Mouse (Mus musculus): Measurements from ENCODE around the gene Olfr1393. TPM values are rescaled to one million over a fixed set of nuclear protein-coding genes. Genes with fewer than 3 reads are reported as not detected.

The Olfr1393 gene
- not detected for total RNA-seq (2021)
- long read RNA-seq, experiment 1, result 0 reads
- long read RNA-seq, experiment 2, result 0 reads

- H3K27ac ChIP-seq, result no peak within 1 kb of the TSS
- H3K4me3 ChIP-seq, result no peak within 1 kb of the TSS
- TF ChIP-seq CTCF (conservative IDR thresholded peaks at IDR 0.05), result no peak
- no peak for DNase-seq (ENCODE audit: low spot score in 2 of 2)
These were observed at the start of gene Olfr1393 for GRCm38 (mm10) chr11:49278222-49278621. Gene Olfr1393 (plus strand): TSS chr11:49278304.

GRCm38 (mm10) chr11:49232781-49233180, 45.3 kb upstream of the Olfr1393 start:
- peak in 1 of 2 experiments; percentile 64 for DNase-seq (ENCODE audit: low spot score in 2 of 2)
- Histone ChIP-seq H3K27ac (no peak overlapping the region), H3K4me3 (no peak overlapping the region)
- no peak for TF ChIP-seq CTCF (conservative IDR thresholded peaks at IDR 0.05)

GRCm38 (mm10) chr11:49235459-49236207, 42.5 kb upstream of the Olfr1393 start:
- TF ChIP-seq CTCF (conservative IDR thresholded peaks at IDR 0.05), result no peak
- Histone ChIP-seq H3K4me3 (no peak overlapping the region), H3K27ac (no peak overlapping the region)
- DNase-seq (ENCODE audit: low spot score in 2 of 2), result no peak

DNA sequence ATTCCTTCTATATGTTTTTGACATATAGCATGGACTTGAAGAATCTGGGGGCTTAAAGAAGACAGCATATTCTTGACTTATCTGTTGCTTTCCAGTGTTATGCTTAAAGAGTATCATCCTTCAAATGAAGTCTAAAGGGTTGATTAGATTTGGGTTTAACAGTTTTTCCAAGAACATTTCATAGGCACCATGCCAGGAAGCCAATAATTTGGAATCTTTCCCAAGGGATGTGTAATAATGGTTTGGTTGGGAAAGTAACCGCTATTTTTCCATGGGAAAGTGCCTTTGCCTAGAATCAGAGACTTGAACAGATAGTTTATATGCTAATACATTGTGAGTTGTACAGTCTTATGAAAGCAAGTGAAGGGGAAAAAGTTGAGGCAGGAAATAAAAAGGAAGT, 41.2 kb upstream of the Olfr1393 start:
- Histone ChIP-seq H3K27ac (no peak overlapping the region), H3K4me3 (no peak overlapping the region)
- DNase-seq (ENCODE audit: low spot score in 2 of 2), result no peak
- TF ChIP-seq CTCF (conservative IDR thresholded peaks at IDR 0.05), result no peak

DNA sequence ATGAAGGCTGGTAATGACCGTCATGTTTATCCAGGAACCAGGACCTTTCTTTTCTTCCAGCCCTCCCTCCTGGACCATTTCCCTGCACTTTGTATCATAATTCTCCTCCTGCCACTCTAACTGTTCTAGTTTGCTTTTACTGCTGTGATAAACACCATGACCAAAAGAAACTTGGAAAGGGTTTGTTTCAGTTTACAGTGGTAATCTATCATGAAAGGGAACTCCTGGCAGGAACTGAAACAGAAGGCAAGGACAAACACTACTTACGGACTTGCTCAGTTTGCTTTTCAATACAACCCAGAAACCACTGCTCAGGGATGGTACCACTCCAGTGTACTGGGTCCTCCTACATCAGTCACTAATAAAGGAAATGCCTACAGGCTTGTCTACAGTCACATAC, 40.6 kb upstream of the Olfr1393 start:
- no peak for TF ChIP-seq CTCF (conservative IDR thresholded peaks at IDR 0.05)
- Histone ChIP-seq H3K27ac (no peak overlapping the region), H3K4me3 (no peak overlapping the region)
- DNase-seq (ENCODE audit: low spot score in 2 of 2), result no peak

- DNase-seq (ENCODE audit: low spot score in 2 of 2), result no peak
- no peak for TF ChIP-seq CTCF (conservative IDR thresholded peaks at IDR 0.05)
- H3K4me3 ChIP-seq, result no peak overlapping the region
- H3K27ac ChIP-seq, result no peak overlapping the region
These were observed 37.8 kb upstream of the Olfr1393 start for GRCm38 (mm10) chr11:49240310-49240709.

- Histone ChIP-seq H3K4me3 (no peak overlapping the region), H3K27ac (no peak overlapping the region)
- no peak for DNase-seq (ENCODE audit: low spot score in 2 of 2)
- TF ChIP-seq CTCF (conservative IDR thresholded peaks at IDR 0.05), result no peak
These were observed 37.2 kb upstream of the Olfr1393 start for GRCm38 (mm10) chr11:49240874-49241273.

GRCm38 (mm10) chr11:49241471-49241870, 36.6 kb upstream of the Olfr1393 start:
- TF ChIP-seq CTCF (conservative IDR thresholded peaks at IDR 0.05), result no peak
- no peak for DNase-seq (ENCODE audit: low spot score in 2 of 2)
- no peak overlapping the region for H3K27ac ChIP-seq
- no peak overlapping the region for H3K4me3 ChIP-seq

DNA sequence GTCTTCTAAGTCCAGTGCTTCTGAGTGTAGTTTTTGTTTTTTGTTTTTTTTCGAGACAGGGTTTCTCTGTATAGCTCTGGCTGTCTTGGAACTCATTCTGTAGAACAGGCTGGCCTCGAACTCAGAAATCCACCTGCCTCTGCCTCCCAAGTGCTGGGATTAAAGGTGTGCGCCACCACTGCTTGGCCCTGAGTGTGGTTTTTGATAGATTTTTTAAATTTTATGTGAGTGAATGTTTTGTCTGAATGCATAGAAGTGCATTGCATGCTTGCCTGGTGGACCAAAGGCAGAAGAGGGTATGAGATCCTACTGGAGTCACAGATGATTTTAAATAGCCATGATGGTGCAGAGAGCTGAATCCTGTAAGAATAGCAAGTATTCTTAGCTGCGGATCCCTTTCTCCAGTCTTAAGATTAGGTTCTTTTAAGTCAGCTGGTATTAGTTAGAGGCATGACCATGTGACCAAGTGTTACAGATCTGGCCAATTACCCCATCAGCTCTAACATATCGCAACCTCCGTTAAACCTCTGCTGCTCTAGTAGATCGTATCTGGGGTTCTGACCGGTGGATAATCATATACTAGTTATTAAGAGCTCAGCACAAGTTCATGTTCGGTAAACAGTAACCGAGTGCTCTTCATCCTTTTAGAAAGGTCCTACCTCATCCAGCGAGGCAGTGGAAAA, 35.0 kb upstream of the Olfr1393 start:
- peak overlapping the region; percentile 98 for H3K27ac ChIP-seq
- no peak for DNase-seq (ENCODE audit: low spot score in 2 of 2)

DNA sequence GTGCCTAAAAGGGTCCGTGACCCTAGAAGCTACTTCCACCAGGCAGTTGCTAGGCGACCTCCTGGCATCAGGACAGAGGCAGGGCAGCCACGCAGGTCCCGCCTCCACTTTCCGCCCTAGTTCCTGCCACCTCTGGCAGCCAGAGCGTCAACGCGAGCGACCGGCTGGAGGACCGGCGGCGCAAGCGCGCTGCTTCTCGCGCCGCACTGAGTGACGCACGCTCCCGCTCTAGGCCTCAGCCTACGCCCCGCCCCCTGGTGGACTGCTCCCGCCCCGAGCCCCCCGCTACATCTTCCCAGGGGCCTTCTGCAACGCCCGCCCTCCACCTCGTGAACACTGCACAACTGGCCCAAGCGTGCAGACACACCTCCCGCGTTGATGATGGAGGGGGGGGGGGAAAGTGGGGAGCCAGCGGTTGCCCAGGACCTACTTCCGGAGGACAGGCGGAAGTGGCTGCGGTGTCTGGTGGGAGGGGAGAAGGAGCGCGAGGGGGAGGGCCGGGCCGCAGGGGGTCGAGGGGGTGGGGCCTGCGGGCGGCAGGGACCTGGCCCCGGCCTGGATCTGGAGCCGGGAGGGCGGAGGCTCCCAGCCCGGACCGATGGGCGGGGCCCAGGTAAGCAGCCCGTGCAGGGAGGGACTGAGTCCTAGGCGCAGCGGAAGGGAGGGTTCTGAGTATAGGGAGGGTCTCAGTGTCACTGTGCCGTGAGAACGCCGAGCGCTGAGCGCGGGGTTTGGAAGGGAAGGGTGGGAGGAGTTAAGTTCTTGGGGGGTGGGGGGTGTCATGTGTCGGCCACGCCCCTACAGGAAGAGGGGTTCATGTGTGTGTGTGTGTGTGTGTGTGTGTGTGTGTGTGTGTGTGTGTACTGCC, 34.1 kb upstream of the Olfr1393 start, which contains the start of gene Mgat1:
Mgat1 (plus strand) TSS at position 465 of the 868 bp plus-strand sequence.
- Histone ChIP-seq H3K4me3 (peak within 1 kb of the TSS; percentile 89), H3K27ac (peak within 1 kb of the TSS; percentile 98)
- TF ChIP-seq CTCF (conservative IDR thresholded peaks at IDR 0.05), result peak; percentile 63
- peak; percentile 87 to 92 for DNase-seq (ENCODE audit: low spot score in 2 of 2)

More for the DNA sequence above, 35.0 kb upstream of the Olfr1393 start:
- no peak for TF ChIP-seq CTCF (conservative IDR thresholded peaks at IDR 0.05)
- peak overlapping the region; percentile 89 for H3K4me3 ChIP-seq

DNA sequence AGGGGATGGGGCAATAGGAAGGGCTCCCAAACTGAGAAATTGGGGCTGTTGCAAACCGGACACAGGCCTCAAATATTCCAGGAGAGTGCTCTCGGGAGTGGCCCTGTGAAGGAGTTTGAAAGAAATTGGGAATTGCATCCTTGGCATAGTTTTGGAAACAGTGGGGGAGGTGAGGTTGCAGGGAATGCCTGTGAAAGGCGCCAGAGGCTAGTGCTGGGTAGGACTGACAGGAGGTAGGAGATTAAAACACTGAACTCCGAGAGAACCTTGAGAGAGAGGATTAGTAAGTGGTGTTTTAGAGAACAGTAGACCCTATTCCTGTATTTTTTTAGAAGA, 33.5 kb upstream of the Olfr1393 start:
- H3K4me3 ChIP-seq, result peak overlapping the region; percentile 89
- DNase-seq (ENCODE audit: low spot score in 2 of 2), result no peak
- peak overlapping the region; percentile 81 for H3K27ac ChIP-seq
- TF ChIP-seq CTCF (conservative IDR thresholded peaks at IDR 0.05), result no peak

DNA sequence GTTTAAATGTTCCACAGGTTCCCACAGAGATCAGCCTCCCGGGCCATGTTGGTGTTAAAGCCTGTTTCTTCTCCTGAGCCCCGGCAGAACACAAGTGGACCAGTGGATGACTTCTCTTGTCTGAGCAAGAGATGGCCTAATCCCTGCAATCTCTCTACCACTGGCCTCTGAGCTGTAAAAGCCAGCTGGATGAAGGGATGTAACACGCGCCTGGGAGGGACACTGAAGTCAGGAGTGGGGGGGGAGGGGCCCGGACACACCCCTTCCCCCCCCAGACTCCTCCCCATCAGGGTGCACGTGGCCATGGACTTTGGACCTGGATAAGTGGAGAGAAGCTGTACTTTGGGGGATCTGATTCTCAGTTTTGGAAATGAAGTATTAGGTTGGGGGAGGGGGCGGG, 32.9 kb upstream of the Olfr1393 start:
- TF ChIP-seq CTCF (conservative IDR thresholded peaks at IDR 0.05), result no peak
- Histone ChIP-seq H3K27ac (peak overlapping the region; percentile 81; the same call in 1 of the 2 replicates), H3K4me3 (peak overlapping the region; percentile 89; the same call in 1 of the 2 replicates)
- DNase-seq (ENCODE audit: low spot score in 2 of 2), result no peak
